Comparison of ENCODE assay signal across 20 mouse cellular contexts in genomic region chr11:25574129-25574465, GRCm38 (mm10).
DNase-seq lines count a peak whose midpoint lies in the region; ATAC-seq and TF ChIP-seq lines count a peak whose summit lies in the region.
"Had no signal": no experiment of that assay in that cellular context is flagged by ENCODE, and none has a peak within 500 bp of the region (broad histone marks: within the 10 kb centered on the region; RNA-seq: fewer than 3 reads in every experiment).

No protein-coding gene starts in this region.

- no peaks in the 10 kb centered on the region for H3K36me3 ChIP-seq in hindbrain, embryonic 12.5 days
- H3K36me3 ChIP-seq in hindbrain, embryonic 13.5 days = no peaks in the 10 kb centered on the region
- H3K36me3 ChIP-seq in forebrain, embryonic 14.5 days (ENCODE audit: control insufficient read depth, insufficient read depth, low read length) = no peaks in the 10 kb centered on the region
- H3K36me3 ChIP-seq: embryonic facial prominence, embryonic 12.5 days; heart, embryonic 15.5 days; hindbrain, embryonic 15.5 days had no signal

- 88% methylated on average over 9 of the region's 9 CpGs for WGBS in hindbrain, embryonic 12.5 days
- WGBS in hindbrain, embryonic 13.5 days = 67% methylated on average over 9 of the region's 9 CpGs
- WGBS in forebrain, embryonic 14.5 days = 70% methylated on average over 9 of the region's 9 CpGs

- no peak overlapping the region for H3K4me2 ChIP-seq in hindbrain, embryonic 12.5 days (replicated peaks)
- H3K4me2 ChIP-seq in hindbrain, embryonic 13.5 days = no peak overlapping the region
- no peak overlapping the region for H3K4me2 ChIP-seq in forebrain, embryonic 14.5 days (ENCODE audit: low read length)
- H3K4me2 ChIP-seq: embryonic facial prominence, embryonic 12.5 days; heart, embryonic 11.5 days; heart, embryonic 15.5 days; hindbrain, embryonic 15.5 days had no signal

- no peak for TF ChIP-seq POLR2A in brain, embryonic 14.5 days (IDR thresholded peaks at IDR 0.05; ENCODE audit: borderline replicate concordance, extremely low read depth, insufficient read depth, insufficient read length, poor library complexity, severe bottlenecking)

- H3K9me3 ChIP-seq in hindbrain, embryonic 12.5 days (replicated peaks) = no peaks in the 10 kb centered on the region
- no peaks in the 10 kb centered on the region for H3K9me3 ChIP-seq in hindbrain, embryonic 13.5 days
- no peaks in the 10 kb centered on the region for H3K9me3 ChIP-seq in forebrain, embryonic 14.5 days (replicated peaks; ENCODE audit: control insufficient read depth, low read length)
- H3K9me3 ChIP-seq: embryonic facial prominence, embryonic 12.5 days; heart, embryonic 15.5 days; hindbrain, embryonic 15.5 days had no signal

- 0 out of 2 replicates have a peak overlapping the region, but pooled peaks have one; percentile 12 for H3K27ac ChIP-seq in hindbrain, embryonic 12.5 days
- no peak overlapping the region; the same call in 1 of the 2 replicates for H3K27ac ChIP-seq in hindbrain, embryonic 13.5 days
- H3K27ac ChIP-seq in forebrain, embryonic 14.5 days (ENCODE audit: low read depth, low read length) = peak overlapping the region; percentile 9; the same call in 1 of the 2 replicates
- H3K27ac ChIP-seq: embryonic facial prominence, embryonic 12.5 days; heart, adult 2 months; heart, embryonic 15.5 days; hindbrain, embryonic 15.5 days had no signal

- H3K9ac ChIP-seq in hindbrain, embryonic 12.5 days = no peak overlapping the region
- H3K9ac ChIP-seq in hindbrain, embryonic 13.5 days = no peak overlapping the region
- H3K9ac ChIP-seq in forebrain, embryonic 14.5 days (ENCODE audit: low read length) = no peak overlapping the region
- H3K9ac ChIP-seq: embryonic facial prominence, embryonic 12.5 days; heart, embryonic 15.5 days; hindbrain, embryonic 15.5 days had no signal

- no peak overlapping the region for H3K4me3 ChIP-seq in hindbrain, embryonic 12.5 days
- H3K4me3 ChIP-seq in hindbrain, embryonic 13.5 days = no peak overlapping the region
- H3K4me3 ChIP-seq in forebrain, embryonic 14.5 days (ENCODE audit: low read depth, low read length) = no peak overlapping the region
- H3K4me3 ChIP-seq: embryonic facial prominence, embryonic 12.5 days; heart, adult 2 months; heart, embryonic 15.5 days; hindbrain, embryonic 15.5 days had no signal

- no peak for TF ChIP-seq CTCF in brain, embryonic 14.5 days (IDR thresholded peaks at IDR 0.05; ENCODE audit: borderline replicate concordance, extremely low read depth, insufficient read depth, insufficient read length)

- H3K4me1 ChIP-seq in hindbrain, embryonic 12.5 days = no peaks in the 10 kb centered on the region
- peaks cover 8% of the 10 kb centered on the region for H3K4me1 ChIP-seq in hindbrain, embryonic 13.5 days (replicated peaks)
- peaks cover 3% of the 10 kb centered on the region; the same call in 1 of the 2 replicates for H3K4me1 ChIP-seq in forebrain, embryonic 14.5 days (ENCODE audit: control insufficient read depth, insufficient read depth, low read length)
- H3K4me1 ChIP-seq: embryonic facial prominence, embryonic 12.5 days; heart, embryonic 15.5 days had no signal

- ATAC-seq in hindbrain, embryonic 12.5 days (ENCODE audit: low FRiP score) = peak; percentile 76; the same call in 1 of the 2 replicates
- ATAC-seq in hindbrain, embryonic 13.5 days (ENCODE audit: low FRiP score) = no peak
- ATAC-seq in forebrain, embryonic 14.5 days = peak; percentile 55; the same call in 1 of the 2 replicates
- ATAC-seq: intestine, embryonic 16.5 days had no signal

- no peaks in the 10 kb centered on the region for H3K27me3 ChIP-seq in hindbrain, embryonic 12.5 days
- H3K27me3 ChIP-seq in hindbrain, embryonic 13.5 days = no peaks in the 10 kb centered on the region
- no peaks in the 10 kb centered on the region for H3K27me3 ChIP-seq in forebrain, embryonic 14.5 days (replicated peaks; ENCODE audit: control insufficient read depth, insufficient read depth, low read length)
- H3K27me3 ChIP-seq: embryonic facial prominence, embryonic 12.5 days; heart, embryonic 15.5 days; hindbrain, embryonic 15.5 days had no signal

- DNase-seq in brain, embryonic 14.5 days (ENCODE audit: low read depth) = peak; percentile 51
- DNase-seq in forebrain, embryonic 14.5 days (ENCODE audit: low spot score) = peak; percentile 48
- DNase-seq in telencephalon, adult 2 months (ENCODE audit: low read depth, low spot score) = peak; percentile 16
- DNase-seq in Muller cell, postnatal 12 days (ENCODE audit: inconsistent ontology term) = no peak
- DNase-seq: adrenal gland, adult 8-10 months; adrenal gland, postnatal 36 days; cerebellum, adult 11 months; cerebellum, adult 8-10 months; cerebellum, postnatal 14 days; embryo, embryonic 11 days; gastrocnemius, postnatal 14 days; heart, adult 2 months; heart, postnatal 14 days had no signal
